Mouse (Mus musculus) forebrain, embryonic 12.5 days (tissue): Measurements from ENCODE around the gene Gadl1. TPM values are rescaled to one million over a fixed set of nuclear protein-coding genes. Genes with fewer than 3 reads are reported as not detected.

Experiments
- ATAC-seq: fragments of 200-750 bp; cut with Nextera tagmentation; 2 replicates; pipeline ENCODE4 v1.8.0; 2017; ENCODE audit warnings: moderate TSS enrichment; ENCODE audit not compliant: low FRiP score
- H3K27ac ChIP-seq: fragments of 300-500 bp; sonication (generic); 2 replicates; pipeline ENCODE4 v1.5.1; 2016; ENCODE audit warnings: mild to moderate bottlenecking
- H3K27me3 ChIP-seq: fragments of 300-500 bp; sonication (generic); 2 replicates; pipeline ENCODE4 v1.6.1; 2016; ENCODE audit warnings: mild to moderate bottlenecking
- H3K36me3 ChIP-seq: fragments of 300-500 bp; sonication (generic); replicated peaks from 2 replicates; pipeline ENCODE4 v1.6.1; 2016; ENCODE audit warnings: mild to moderate bottlenecking
- H3K4me1 ChIP-seq: fragments of 300-500 bp; sonication (generic); 2 replicates; pipeline ENCODE4 v1.6.1; 2016
- H3K4me2 ChIP-seq: fragments of 300-500 bp; sonication (generic); 2 replicates; pipeline ENCODE4 v1.6.1; 2016; ENCODE audit warnings: mild to moderate bottlenecking, moderate library complexity
- H3K4me3 ChIP-seq: fragments of 300-500 bp; sonication (generic); replicated peaks from 2 replicates; pipeline ENCODE4 v1.5.1; 2016; ENCODE audit warnings: mild to moderate bottlenecking
- H3K9ac ChIP-seq: fragments of 300-500 bp; sonication (generic); 2 replicates; pipeline ENCODE4 v1.6.1; 2016; ENCODE audit warnings: mild to moderate bottlenecking
- H3K9me3 ChIP-seq: fragments of 300-500 bp; sonication (generic); 2 replicates; pipeline ENCODE4 v1.6.1; 2016
- WGBS: fragments of 180-500 bp; shearing (Covaris S2); methylation state at CpG from one replicate; pipeline ENCODE4 v1.1.7; 2016; 5-methylcytosine and 5-hydroxymethylcytosine counted together
- polyA plus RNA-seq: library from polyadenylated mRNA; unstranded; fragments of >200 nt; fragmentation: Nextera tagmentation; extraction: Ambion mirVana; gene quantifications from 2 replicates; pipeline ENCODE4 v1.2.1, GENCODE M21; 2016

The Gadl1 gene
- polyA plus RNA-seq, 1 experiment from 2014 or later, result 0.38 TPM

DNA sequence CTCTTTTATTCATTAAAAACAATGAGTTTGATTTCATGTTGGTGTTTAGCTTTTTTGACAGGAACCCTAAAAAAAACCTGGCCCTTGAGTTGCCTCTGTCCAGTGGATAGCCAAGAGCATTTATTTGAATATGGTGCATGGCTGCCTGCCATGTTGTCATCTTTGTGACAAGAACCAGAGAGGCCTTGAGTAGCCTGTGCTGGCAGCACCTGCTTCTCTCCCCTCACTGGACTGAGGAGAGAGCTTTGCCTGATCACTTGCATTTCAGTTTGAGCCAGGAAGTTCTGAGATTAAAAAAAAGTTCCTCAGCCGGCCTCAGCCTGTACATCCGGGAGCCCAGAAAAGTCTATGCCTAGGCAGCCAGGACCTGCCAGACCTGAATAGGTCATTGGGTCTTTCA lies 85.5 kb downstream of the Gadl1 start:
- no peaks in the 10 kb centered on the region for H3K4me1 ChIP-seq
- no peak overlapping the region for H3K4me3 ChIP-seq
- H3K9me3 ChIP-seq, result no peaks in the 10 kb centered on the region
- no peak overlapping the region for H3K9ac ChIP-seq
- ATAC-seq, result no peak
- no peaks in the 10 kb centered on the region for H3K36me3 ChIP-seq
- H3K4me2 ChIP-seq, result no peak overlapping the region
- H3K27ac ChIP-seq, result no peak overlapping the region
- 92% methylated on average over 2 of the region's 2 CpGs for WGBS
- H3K27me3 ChIP-seq, result no peaks in the 10 kb centered on the region

DNA sequence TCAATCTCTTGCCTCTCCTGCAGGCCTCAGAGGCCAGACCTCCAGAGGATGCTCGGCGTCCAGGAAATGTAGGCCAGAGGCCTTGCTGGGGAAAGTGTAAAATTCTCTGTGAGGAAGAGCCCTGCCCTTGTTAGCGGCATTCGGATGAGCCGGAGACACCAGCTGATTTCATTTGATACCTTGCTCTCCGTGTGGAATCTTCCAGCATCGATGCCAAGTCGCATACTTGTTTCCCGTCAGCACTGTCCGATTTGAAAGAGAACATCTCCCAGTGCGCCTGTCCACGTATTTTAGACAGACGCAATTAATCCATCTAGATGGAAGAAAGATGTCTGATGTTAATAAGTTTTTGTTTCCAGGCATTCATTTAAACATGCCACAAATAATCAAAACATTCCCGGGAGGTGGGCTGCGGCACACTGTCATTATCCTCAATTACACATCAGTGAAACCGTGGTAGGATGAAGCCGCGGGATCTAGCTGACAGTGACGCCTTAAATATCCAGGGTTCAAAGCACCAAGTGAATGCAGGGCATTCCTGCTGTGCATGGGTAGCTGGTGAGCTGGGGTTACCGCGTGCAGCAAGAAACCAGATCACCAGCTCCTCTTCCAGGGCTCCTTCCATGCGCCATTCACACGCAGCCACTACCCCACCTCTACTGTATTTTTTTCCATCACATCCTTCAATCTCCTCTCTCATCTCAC lies 86.8 kb downstream of the Gadl1 start:
- peak; percentile 51; the same call in 1 of the 2 replicates for ATAC-seq
- Histone ChIP-seq H3K36me3 (no peaks in the 10 kb centered on the region), H3K4me3 (no peak overlapping the region), H3K9me3 (no peaks in the 10 kb centered on the region), H3K4me1 (no peaks in the 10 kb centered on the region), H3K27me3 (no peaks in the 10 kb centered on the region), H3K4me2 (no peak overlapping the region), H3K9ac (no peak overlapping the region), H3K27ac (no peak overlapping the region)
- 76% methylated on average over 23 of the region's 23 CpGs for WGBS

DNA sequence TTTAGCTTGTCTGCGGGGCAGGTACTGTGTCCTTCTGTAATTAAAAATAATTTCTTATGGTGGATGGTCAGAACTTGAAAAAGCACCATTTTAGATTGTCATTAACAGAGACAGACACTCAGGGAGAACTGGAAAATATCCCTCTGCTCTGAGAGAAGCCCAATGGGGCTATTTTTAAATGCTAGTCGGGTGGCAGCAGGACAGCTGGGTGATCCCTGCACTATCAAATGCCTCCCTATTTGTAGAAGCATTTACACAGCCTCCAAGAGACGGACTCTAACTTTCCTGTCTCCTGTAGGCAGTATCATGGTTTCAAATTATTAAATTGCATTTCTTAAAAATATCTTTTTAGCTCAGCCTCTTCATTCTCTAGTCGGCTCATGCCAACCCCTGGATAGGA lies 89.1 kb downstream of the Gadl1 start:
- 81% methylated on average over 4 of the region's 4 CpGs for WGBS

DNA sequence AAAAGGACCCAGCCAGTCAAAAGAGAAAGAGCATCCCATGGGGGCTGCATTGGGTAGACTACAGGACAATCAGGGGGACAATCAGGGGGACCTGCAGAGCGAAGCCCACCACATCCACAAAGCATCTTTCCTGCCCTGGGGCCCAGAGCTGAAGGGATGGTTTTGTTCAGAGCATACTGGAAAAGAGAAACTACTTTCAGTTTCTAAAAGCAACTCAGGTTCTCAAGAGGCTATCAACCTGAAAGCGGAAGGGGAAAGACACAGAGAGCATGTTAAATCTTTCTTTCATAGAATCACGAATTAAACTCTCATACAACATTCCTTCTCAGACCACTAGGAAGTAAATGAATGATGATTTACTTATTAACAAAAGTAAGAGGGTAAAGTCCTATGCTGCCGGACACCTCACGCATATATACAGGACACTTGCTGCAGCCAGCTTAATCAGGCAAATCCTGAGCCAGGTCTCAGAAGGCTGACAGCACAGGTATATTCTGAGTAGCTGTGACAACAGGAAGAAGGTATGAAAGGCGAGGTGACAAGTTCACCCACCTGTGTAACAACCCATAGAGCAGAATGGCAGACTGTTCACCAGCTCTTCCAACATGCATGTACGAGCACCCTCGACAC lies 90.2 kb downstream of the Gadl1 start:
- H3K27me3 ChIP-seq, result no peaks in the 10 kb centered on the region
- H3K27ac ChIP-seq, result no peak overlapping the region
- no peaks in the 10 kb centered on the region for H3K4me1 ChIP-seq
- no peak overlapping the region for H3K4me2 ChIP-seq
- H3K9ac ChIP-seq, result no peak overlapping the region
- ATAC-seq, result no peak
- WGBS, result 84% methylated on average over 8 of the region's 8 CpGs
- no peak overlapping the region for H3K4me3 ChIP-seq
- no peaks in the 10 kb centered on the region for H3K36me3 ChIP-seq
- H3K9me3 ChIP-seq, result no peaks in the 10 kb centered on the region

More for the DNA sequence above, 89.1 kb downstream of the Gadl1 start:
- Histone ChIP-seq H3K36me3 (no peaks in the 10 kb centered on the region), H3K9ac (no peak overlapping the region), H3K4me2 (no peak overlapping the region), H3K4me1 (no peaks in the 10 kb centered on the region), H3K27ac (no peak overlapping the region), H3K4me3 (no peak overlapping the region), H3K9me3 (no peaks in the 10 kb centered on the region), H3K27me3 (no peaks in the 10 kb centered on the region)
- no peak for ATAC-seq

DNA sequence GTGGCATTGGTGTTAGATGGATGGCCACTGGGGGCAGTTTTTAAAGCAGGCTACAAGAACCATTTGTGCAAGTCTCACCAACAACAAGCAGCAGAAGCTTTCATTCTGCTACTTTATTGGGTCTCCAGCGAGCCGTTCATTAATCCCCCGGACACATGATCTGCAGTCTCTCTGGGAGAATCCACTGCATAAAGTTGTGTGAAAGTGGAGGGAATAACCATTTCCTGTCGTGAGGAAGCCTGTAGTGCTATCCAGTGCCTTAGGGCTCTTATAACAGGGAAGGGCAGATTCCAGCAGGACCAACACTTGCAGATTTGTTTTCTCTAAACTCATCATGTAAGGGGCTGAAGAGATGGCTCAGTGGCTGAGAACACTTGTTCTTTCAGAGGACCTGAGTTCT lies 104.7 kb downstream of the Gadl1 start:
- ATAC-seq, result no peak
- Histone ChIP-seq H3K36me3 (no peaks in the 10 kb centered on the region), H3K4me2 (no peak overlapping the region), H3K27ac (no peak overlapping the region), H3K4me1 (no peaks in the 10 kb centered on the region), H3K9ac (no peak overlapping the region), H3K27me3 (no peaks in the 10 kb centered on the region), H3K9me3 (0 out of 2 replicates have a peak, but pooled peaks cover 4% of the 10 kb centered on the region), H3K4me3 (no peak overlapping the region)
- 65% methylated on average over 4 of the region's 4 CpGs for WGBS

DNA sequence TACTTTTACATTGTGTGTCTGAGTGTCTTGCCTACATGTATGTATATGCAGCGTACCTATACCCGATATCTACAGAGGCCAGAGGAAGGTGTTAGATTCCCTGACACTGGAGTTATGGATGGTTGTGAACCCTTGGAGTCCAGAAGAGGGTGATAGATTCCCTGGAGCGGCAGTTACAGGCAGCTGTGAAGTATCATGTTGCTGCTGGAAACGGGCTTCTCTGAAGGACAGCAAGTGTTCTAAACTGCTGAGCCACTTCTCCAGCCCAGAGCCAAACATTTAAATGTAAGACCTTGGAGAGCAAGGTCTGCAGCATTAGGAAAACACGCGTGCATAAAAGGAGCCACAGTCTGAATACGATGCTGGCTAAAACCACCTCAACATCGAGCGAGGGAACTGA lies 107.0 kb downstream of the Gadl1 start:
- 87% methylated on average over 9 of the region's 9 CpGs for WGBS
- no peak for ATAC-seq
- H3K27ac ChIP-seq, result no peak overlapping the region

DNA sequence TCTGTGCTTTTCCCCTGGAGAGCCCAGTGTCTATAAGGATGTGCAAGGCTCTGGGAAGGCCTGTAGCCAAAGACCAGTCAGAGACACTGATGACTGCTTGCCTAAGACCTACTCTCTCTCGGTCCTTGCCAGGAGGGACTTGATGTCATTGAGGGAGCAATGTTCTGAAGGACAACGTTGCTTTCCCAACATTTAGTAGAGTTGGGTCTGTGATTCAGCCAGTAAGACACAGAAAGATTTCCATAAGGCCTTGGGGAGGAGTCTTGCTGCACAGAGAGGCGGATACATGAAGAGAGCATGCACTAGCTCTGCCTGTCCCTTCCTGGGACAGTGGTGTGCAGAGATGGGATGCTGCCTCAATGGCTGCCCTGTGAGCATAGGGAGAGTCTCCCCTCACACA lies 107.8 kb downstream of the Gadl1 start:
- Histone ChIP-seq H3K27ac (no peak overlapping the region), H3K36me3 (no peaks in the 10 kb centered on the region), H3K9ac (no peak overlapping the region), H3K9me3 (no peaks in the 10 kb centered on the region), H3K4me2 (no peak overlapping the region), H3K27me3 (no peaks in the 10 kb centered on the region), H3K4me3 (no peak overlapping the region), H3K4me1 (no peaks in the 10 kb centered on the region)
- 90% methylated on average over 3 of the region's 3 CpGs for WGBS
- no peak for ATAC-seq

More for the DNA sequence above, 107.0 kb downstream of the Gadl1 start:
- H3K4me1 ChIP-seq, result no peaks in the 10 kb centered on the region
- H3K27me3 ChIP-seq, result no peaks in the 10 kb centered on the region
- H3K9me3 ChIP-seq, result no peaks in the 10 kb centered on the region
- H3K4me2 ChIP-seq, result no peak overlapping the region
- H3K36me3 ChIP-seq, result no peaks in the 10 kb centered on the region
- no peak overlapping the region for H3K4me3 ChIP-seq
- H3K9ac ChIP-seq, result no peak overlapping the region

DNA sequence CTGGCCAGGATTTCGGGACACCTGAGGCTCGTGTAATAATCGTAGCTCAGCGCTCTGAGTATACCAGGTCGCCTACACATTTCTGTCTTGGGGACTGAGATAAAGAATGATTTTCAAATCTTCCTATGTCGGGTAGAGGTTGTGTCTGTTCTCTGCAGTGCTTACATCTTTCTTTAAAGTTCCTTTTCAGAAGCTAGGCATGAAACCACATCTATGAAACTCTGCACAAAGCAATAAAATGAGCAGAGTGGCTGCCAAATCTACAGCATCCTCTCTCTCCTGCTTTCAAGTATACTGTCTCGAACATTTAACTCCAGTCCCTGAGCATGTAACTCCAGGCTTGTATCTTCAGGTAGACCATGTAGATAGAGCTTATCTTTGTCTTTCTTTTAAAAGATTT lies 109.3 kb downstream of the Gadl1 start:
- no peak for ATAC-seq
- no peaks in the 10 kb centered on the region for H3K9me3 ChIP-seq
- H3K4me1 ChIP-seq, result no peaks in the 10 kb centered on the region
- H3K36me3 ChIP-seq, result no peaks in the 10 kb centered on the region
- no peak overlapping the region for H3K4me3 ChIP-seq
- no peak overlapping the region for H3K4me2 ChIP-seq
- WGBS, result 87% methylated on average over 7 of the region's 7 CpGs
- H3K9ac ChIP-seq, result no peak overlapping the region
- no peaks in the 10 kb centered on the region for H3K27me3 ChIP-seq
- no peak overlapping the region for H3K27ac ChIP-seq

DNA sequence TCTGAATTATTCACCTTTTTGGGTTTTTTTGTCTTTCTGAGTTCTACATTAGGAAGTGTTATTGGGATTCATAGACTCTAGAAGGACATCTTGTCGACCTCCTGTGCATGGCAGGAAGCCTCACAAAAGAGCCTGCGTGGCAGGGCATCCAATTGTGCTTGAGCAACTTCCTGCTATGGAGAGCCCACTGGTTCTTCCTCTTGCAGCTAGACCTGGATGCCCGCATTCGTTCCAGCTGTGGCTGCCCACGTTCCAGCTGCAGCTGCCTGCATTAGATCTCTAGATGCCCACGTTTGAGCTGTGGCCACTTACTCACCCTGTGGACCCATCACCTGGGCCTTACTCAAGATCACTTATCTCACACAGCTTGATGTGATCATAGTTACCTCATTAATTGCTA lies 116.1 kb downstream of the Gadl1 start:
- no peak overlapping the region for H3K9ac ChIP-seq
- no peaks in the 10 kb centered on the region for H3K4me1 ChIP-seq
- no peak overlapping the region for H3K4me3 ChIP-seq
- no peaks in the 10 kb centered on the region for H3K27me3 ChIP-seq
- no peak overlapping the region for H3K4me2 ChIP-seq
- WGBS, result 88% methylated on average over 6 of the region's 6 CpGs
- no peak for ATAC-seq
- H3K36me3 ChIP-seq, result no peaks in the 10 kb centered on the region
- no peak overlapping the region for H3K27ac ChIP-seq
- H3K9me3 ChIP-seq, result no peaks in the 10 kb centered on the region

DNA sequence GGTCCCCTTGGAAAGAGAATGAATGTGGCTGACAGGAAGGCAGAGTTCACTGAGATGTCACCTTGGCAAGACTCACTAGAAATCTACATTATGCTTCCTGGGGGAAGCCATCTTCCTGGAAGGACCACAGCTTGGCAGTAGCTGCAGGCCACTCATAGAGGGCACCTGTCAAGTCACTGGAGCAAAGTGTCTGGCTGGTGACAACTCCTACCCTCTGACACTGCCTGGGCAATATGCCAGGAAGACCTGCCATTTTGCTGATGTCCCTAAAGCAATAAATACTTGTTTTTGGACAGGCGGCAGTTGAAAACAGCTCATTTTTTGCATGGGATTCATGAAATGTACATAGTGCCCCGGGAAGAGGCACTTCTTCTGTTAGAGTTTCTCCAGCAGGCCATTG lies 119.8 kb downstream of the Gadl1 start:
- no peaks in the 10 kb centered on the region for H3K9me3 ChIP-seq
- H3K36me3 ChIP-seq, result no peaks in the 10 kb centered on the region
- ATAC-seq, result no peak

DNA sequence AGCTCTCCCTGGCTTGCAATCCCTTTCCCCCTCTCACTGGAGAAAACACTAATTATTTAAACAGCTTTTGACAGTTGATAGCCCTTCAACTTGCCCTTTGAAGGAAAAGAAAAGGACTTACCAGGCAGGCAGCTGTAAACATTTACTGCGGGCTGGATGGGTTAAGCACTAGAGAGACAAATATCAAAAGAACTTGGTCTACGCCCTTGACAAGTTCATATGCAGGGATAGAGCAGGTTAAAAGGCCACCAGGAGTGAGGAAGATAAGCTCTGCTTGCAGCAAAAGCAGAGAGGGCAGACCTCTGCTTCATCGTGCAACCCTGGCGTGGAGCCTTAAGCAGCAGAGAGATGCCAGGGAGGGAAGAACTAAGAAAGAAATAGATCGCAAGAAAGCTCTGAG lies 123.5 kb downstream of the Gadl1 start:
- no peak overlapping the region for H3K9ac ChIP-seq
- no peak overlapping the region for H3K4me3 ChIP-seq
- H3K9me3 ChIP-seq, result no peaks in the 10 kb centered on the region
- H3K27ac ChIP-seq, result no peak overlapping the region
- no peaks in the 10 kb centered on the region for H3K36me3 ChIP-seq
- no peaks in the 10 kb centered on the region for H3K27me3 ChIP-seq
- no peak for ATAC-seq
- WGBS, result 68% methylated on average over 5 of the region's 5 CpGs
- no peaks in the 10 kb centered on the region; the same call in 1 of the 2 replicates for H3K4me1 ChIP-seq
- H3K4me2 ChIP-seq, result no peak overlapping the region

More for the DNA sequence above, 119.8 kb downstream of the Gadl1 start:
- no peak overlapping the region for H3K4me2 ChIP-seq
- H3K9ac ChIP-seq, result no peak overlapping the region
- H3K4me1 ChIP-seq, result no peaks in the 10 kb centered on the region; the same call in 1 of the 2 replicates
- no peak overlapping the region for H3K27ac ChIP-seq
- H3K27me3 ChIP-seq, result no peaks in the 10 kb centered on the region
- no peak overlapping the region for H3K4me3 ChIP-seq
- WGBS, result 89% methylated on average over 2 of the region's 2 CpGs

DNA sequence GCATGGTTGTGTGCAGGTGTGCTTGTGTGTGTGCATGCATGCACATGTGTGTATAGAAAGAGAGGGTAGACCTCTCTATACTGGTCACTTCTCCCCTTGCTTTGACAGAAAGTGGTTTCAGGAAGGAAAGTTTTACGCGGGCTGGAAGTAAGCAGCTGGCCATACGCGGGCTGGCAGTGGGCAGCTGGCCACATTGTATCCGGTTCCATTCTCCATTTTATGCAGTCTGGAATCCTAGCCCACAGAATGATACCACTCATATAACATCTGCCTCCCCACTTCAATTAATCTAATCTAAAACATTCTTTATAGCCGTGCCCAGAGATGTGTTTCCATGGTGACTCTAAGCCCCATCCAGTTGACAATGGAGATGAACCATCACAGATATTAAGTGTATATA lies 129.0 kb downstream of the Gadl1 start:
- H3K36me3 ChIP-seq, result no peaks in the 10 kb centered on the region
- H3K9me3 ChIP-seq, result no peaks in the 10 kb centered on the region
- no peak for ATAC-seq
- no peak overlapping the region for H3K27ac ChIP-seq
- WGBS, result 84% methylated on average over 6 of the region's 6 CpGs
- no peak overlapping the region for H3K4me2 ChIP-seq
- H3K4me1 ChIP-seq, result no peaks in the 10 kb centered on the region
- H3K4me3 ChIP-seq, result no peak overlapping the region
- H3K27me3 ChIP-seq, result no peaks in the 10 kb centered on the region
- H3K9ac ChIP-seq, result no peak overlapping the region

DNA sequence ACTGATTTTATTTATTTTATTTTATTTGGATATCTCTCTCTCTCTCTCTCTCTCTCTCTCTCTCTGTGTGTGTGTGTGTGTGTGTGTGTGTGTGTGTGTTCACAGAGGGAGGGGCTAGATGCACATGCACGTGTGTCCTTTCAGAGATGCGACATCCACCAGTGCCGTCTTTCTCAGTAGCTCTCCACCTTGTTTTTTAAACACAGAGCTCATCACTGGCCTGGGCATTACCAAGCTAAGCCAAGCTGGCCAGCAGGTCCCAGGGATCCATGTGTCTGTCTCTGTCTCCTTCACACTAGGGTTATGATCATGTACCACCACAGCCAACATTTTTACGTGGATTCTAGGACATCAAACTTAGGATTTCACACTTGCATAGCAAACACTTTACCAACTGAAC lies 130.7 kb downstream of the Gadl1 start:
- Histone ChIP-seq H3K9me3 (no peaks in the 10 kb centered on the region), H3K4me1 (no peaks in the 10 kb centered on the region), H3K27ac (no peak overlapping the region), H3K4me2 (no peak overlapping the region), H3K9ac (no peak overlapping the region), H3K36me3 (no peaks in the 10 kb centered on the region), H3K4me3 (no peak overlapping the region), H3K27me3 (no peaks in the 10 kb centered on the region)
- 88% methylated on average over 4 of the region's 4 CpGs for WGBS
- no peak for ATAC-seq
